Mouse (Mus musculus): ENCODE measurements around the gene Pgf.

Gene Pgf

DNA sequence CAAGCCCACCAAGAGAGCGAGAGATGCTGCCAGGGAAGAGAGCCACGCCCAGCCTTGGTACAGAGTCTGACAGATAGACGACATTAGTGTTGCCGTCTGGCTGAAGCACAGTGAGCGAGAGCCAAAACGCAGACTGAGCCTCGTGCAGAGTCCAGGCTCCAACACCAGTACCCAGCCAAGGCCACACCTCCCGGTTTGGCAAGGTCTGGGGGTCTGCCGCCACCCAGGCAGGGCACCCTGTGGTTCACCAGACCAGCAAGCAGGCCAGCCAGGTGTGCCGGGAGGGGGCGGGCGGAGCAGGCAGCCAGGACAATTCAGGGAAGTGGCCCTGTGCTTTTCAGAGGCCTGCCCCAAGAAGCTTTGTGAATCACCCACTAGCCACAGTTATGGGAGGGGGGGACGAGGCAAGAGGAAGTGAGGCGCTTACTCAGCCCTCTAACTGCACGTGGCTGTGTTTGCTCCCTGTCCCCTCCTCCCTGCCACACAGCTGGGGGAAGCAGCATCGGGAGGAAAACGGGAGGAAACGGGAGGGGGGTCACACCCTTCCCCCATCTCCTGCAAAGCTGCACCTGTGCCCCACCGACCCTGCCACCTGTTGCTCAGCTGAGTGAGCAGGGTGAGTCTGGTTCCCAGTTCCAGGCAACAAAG lies 15.0 kb upstream of the Pgf start:
- no peak for DNase-seq (ENCODE audit: extremely low spot score, low spot score)

DNA sequence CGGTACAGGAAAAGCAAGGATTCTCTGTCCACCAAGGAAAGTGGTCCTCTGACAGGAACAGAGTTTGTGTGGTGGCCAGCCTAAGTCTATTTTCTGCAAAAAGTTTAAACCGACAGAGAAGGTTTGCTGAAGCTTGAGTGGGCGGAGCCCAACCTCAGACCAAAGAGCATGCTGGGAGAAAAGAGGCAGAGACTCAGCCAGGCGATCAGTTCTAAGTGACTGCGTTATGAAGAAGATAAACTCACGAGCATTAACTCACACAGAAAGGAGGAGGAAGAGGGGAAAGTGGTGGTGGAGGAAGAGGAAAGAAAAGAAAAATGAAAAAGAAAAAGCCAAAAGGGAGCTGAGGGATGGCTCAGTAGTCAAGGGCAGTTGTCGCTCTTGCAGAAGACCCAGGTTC lies 12.7 kb upstream of the Pgf start:
- DNase-seq (ENCODE audit: extremely low spot score, low spot score) = no peak

DNA sequence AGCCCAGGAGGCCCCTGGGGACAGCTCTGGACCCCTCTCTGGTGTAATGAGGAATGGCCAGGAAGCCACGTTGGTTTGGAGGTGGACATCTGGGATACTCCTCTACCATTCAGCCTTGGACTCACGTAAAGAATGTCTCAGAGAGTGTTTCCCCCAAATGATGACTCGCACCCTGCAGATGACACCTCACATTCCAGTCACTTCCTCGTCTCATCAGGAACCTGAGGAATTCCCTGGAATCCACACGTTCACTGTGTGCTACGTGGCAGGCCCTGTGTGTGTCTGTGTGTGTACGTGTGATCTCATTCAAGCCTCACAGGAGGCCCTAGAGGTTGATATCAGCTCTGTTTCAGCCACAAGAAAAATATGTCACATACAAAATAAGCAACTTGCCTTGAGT lies 8.8 kb upstream of the Pgf start:
- no peak for DNase-seq (ENCODE audit: extremely low spot score, low spot score)

DNA sequence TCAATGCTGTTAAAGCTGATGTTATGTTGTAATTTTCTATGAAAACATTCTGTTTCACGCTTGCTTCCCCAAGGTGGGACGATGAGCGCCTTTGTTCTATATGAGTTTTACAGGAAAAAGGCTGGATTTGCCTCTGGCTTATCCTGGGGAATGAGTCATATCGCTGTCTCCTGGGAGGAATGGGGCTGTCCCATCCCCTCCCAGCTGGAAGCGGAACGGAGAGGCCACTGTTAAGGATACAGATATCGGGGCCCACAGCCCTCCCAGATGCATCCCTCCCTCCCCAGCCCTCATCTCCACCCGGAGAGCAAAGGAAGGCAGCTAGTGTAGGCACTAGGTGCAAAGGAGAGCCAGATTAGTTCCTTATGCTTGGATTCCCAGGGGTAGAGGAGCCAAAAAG lies 8.2 kb upstream of the Pgf start:
- no peak for DNase-seq (ENCODE audit: extremely low spot score, low spot score)

DNA sequence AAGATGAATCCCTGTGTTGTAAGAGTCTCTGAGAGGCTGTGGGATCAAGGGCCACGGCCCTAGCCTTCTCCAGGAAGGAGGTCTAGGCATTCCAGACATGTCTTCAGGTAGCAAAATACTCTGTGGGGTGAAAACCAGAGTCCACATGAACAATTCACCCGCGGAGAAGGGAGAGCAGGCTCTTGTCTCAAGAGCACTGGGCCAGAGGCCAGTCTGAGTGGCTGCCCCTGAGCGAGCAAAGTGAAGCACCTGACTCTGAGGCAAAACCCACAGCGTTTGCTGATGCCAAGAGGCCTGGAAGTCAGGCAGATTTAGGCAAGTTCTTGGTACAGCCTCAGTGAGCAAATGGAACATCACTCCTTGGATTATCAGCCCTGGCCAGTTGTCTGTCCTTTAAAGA lies 6.5 kb upstream of the Pgf start:
- no peak for DNase-seq (ENCODE audit: extremely low spot score, low spot score)

DNA sequence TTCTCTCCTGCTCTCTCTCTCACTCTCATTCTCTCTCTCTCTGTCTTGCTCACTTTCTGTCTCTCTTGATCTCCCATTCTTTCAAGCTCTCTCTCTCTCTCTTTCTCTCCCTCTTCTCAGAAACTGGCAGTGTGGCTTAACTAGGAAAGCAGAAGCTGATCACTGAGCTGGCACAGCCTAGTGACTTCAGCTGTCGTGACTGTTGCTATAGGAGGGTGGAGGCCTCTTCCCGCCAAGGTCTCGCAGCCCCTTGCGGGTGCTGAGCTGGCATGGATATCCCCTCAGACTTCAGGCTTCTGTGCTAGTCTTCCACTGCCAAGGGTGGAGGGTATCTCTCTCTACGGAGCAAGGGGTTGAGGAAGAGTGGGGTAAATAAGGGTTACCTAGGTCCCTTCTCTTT lies 5.3 kb upstream of the Pgf start:
- DNase-seq (ENCODE audit: extremely low spot score, low spot score) = no peak

DNA sequence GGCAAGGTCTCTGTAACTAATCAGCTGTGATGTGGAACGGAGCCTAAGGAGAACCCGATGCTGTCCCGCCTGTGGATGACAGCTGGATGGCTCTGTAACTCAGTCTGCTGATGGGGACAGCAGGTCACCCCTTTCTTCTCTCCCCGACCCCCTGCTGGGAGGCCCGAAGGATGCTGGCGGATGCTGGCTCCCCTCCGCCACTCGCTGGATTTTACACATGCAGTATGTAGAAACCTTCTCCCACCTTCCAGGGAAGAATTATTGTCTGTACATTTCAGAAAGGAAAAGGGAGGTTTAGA lies 4.7 kb upstream of the Pgf start:
- peak; percentile 51 for DNase-seq (ENCODE audit: extremely low spot score, low spot score)

DNA sequence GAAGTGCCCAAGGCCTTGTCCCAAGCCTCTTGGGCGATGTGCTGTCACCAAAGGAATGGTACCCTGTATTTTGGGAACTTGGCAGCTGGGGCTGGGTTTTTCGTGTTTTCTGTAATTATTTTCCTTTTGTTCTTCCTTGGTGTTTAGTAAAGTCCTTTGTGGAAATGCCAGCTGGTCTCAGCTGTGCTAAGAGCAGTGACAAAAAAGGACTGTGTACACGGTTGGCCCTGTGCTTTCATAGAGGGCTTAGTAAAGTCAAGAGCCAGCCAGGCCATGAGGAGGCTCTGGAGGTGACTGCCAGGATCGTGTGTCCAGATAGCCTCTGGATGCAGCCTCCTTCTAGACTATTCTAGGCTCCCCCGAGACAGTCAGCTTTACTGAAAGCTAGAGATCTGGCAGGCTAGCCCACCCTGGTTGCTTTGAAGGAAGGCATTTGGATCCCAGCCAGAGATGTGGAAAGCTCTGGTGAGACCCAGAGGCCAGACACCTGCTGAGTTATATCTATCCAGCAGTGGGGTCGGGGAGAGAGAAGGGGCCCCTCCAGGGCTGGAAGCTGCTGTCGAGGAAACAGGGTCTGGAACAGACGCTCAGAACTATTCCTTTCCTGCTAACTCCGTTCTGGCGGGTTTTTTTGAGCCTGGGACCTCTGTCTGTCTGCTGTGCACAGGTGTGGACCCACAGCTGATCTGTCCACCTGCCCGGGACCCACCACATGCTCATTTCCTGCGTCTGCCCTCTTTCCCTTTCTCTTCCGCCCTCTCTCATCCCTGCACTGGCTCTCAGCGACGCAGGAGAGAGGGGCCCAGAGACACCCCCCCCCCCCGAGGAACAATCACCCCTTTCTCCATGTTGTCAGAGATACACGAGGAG lies 4.1 kb upstream of the Pgf start:
- DNase-seq (ENCODE audit: extremely low spot score, low spot score) = peak; percentile 24

DNA sequence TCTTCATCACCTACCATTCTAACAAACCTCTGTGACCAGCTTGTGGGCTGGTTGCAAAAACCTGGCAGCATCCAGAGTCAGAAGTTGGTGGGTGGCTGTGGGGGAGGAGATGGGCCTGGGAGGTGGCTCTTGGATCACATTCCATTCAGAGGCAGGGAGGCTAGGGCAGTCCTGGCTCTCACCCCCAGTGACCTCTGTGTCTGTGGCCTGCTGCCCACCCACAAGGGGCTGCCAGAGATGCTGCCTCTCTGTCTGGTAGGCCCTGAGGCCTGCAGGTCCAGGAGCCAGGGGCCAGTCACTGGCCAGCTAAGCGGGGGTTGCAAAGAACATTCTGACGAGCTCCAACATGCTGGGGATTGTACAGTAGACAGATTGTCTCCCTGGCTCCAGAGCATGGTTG lies 704 bp upstream of the Pgf start:
- no peak for DNase-seq (ENCODE audit: extremely low spot score, low spot score)

DNA sequence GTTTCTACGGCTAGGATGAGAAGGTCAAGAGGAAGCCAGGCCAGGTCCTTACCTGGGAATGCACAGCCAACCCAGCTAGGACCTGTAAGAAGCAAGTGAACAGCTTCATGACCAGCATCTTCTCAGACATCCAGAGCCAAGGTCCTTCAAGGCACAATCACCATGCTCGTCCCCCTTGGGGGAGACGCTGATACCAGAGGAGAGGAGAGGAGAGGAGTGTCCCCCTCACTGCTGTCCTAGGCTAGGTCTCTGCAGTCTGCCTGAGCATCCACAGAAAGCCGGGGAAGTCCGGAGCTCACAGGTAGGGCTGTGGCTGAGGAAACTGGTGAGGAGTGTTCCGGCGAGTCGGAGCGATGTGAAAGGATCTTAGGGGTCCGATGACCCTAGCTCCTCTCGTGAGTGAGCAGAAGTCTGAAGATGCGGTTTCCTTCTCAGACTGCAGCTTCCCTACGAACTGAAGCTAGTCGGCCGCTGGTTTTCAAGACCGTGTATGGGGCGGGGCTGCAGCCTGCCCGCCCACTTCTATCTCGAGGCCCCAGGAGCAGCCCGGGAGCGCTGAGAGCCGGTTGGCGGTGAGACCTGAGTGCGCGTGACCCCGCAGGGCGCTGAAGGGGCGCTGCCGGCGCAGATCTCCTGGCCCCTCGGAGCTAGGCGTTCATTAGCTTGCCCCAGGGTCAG lies 605 bp downstream of the Pgf start:
- peak; percentile 58 for DNase-seq (ENCODE audit: extremely low spot score, low spot score)

DNA sequence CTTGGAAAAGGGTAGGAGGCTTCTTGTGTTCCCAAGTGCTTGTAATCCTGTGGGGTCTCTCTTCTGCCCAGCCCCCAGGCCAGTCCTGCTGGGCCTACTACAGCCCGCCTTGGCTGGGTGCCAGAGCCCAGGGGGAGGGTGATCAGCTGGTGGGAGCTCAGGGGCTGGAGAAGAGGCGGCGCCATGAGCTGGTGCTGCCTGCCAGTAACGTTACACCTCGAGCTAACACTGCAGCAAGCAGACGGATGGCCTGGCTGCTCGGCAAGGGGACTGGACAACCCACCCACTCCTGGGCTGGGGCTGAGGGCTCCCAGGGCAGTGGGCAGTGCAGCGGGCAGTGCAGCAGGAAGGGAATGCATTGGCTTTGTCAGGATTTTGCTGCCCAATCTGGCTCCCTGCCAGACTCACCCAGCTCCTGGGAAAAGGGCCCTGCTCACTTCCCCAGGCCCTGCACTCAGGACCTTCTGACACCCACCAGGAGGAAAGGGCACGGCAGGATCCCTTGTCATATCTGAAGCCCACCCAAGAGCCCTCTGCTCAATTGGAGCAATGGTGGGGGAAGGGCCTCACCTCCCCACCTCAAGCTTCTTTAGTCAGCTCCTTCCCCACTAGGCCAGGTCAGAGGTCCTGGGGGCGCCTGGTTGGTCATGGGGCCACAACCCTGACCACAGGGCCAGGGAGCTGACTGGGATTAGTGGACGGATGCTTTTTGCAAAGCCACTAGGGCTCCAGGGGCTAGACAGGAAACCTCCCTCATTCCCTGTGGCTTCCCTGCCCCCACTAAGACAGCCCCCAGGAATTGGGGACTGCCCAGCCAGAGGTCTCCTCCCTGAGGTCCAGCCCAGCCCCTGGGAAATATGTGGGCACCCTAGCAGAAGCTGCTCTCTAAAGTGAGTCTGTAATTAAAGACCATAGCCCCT lies 1.4 kb downstream of the Pgf start:
- DNase-seq (ENCODE audit: extremely low spot score, low spot score) = peak; percentile 69

DNA sequence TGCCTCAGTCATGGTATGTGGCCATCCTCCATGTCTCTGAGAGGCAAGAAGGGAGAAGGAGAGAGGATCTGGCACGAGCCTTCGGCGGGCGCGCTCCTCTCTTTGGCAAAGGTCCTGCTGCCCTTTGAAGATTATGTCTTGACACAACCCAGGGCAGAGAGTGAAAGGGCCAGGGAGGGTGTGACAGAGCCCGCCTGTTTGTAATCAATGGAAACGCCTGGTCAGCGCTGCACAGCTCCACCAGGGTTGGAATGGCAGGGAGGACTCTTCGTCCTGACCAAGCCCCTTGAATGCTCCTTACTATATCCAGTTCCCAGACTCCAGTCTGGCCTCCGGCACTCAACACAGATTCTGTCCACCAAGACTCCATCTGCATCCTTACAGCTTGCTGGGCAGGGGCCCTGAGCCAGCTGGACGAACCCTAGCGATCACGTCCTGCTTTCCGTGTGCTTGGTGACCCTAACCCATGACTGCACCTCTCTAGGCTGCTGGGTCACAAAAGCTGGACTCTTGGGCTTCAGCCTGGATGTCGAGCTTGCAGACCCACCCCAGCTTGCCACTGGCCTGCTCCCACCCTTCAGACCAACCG lies 2.4 kb downstream of the Pgf start:
- no peak for DNase-seq (ENCODE audit: extremely low spot score, low spot score)

DNA sequence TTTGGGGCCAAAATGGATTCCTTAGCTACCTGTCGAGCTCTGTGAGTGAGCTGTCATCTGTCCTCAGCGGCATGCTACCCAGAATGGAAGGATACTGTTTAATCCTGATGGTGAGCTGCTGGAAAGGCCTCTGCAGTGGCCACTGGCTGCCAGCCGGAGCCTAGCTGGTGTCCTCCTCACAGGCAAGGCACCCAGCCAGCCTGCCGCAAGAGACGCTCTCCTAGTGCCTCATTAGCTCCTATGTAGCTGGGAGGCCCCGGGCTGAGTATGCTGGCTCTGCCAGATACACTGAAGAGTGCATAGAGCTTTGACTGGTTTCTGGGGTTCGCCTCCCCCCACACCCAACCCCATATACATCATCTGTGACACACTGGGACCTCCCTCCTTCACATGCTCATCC lies 3.6 kb downstream of the Pgf start:
- no peak for DNase-seq (ENCODE audit: extremely low spot score, low spot score)

DNA sequence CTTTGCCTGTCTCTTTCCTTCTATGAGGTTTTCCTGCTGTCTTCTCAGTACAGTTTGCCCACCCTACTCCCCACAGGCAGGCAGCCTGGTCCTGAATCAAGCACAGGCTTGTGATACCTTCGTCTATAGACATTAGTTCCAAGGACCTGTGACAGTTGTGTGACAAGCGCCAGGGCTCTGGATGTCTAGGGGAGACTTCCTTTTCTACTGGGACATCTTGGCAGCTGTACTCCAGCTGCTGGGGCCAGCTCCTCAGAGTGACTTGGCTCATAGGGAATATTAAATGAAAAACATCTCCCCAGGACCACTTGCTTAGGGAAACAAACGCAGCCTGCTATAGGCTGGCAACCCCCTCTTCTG lies 6.7 kb downstream of the Pgf start:
- DNase-seq (ENCODE audit: extremely low spot score, low spot score) = no peak

DNA sequence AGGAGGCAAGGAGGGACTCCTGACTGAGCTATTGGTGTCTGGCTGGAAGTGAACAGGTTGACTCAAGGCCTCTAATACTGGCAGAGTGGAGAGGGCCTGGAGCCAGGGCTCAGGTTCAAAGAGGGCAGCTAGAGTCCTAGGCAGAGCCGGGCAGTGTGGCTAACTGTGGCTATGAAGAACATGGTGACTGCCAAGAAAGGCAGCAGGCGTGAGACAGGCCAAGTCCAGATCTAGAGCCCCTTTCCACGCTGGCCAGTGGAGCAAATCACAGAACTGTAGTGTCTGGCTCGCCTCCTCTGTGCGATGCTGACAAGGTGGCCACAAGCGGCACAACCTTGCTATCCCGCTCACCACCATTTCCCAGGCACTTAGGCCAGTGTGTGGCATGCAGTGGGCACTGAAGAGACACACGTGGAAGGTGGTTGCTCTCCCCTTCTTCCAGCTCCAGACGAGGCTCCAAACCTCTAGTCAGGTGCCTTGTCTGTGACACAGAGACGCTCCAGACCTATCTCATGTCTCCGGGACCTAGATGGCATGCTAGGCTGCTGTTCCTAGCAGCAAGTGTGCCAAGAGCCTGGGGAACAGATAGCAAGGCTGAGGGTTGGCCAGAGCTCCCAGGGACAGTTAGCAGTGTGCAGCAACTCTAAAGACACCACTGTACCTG lies 7.2 kb downstream of the Pgf start:
- no peak for DNase-seq (ENCODE audit: extremely low spot score, low spot score)

DNA sequence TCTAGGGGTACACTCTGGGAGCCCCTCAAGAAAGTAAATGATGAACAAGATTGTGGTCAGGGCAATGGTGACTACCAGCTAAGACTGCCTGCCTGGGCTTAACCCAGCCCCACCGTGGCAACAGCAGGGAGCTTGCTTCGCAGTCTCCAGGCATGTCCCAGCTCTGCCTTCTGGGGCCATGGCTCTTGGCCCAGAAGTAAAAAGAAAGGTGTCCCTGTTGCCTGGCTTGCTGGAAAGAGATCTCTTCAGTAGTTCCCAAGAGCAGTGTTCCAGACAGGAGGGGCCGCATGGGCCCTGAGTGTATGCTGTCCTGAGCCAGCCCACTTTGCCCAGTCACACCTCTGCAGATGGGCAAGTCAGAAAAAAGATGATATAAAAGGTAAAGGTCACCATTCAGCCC lies 7.7 kb downstream of the Pgf start:
- no peak for DNase-seq (ENCODE audit: extremely low spot score, low spot score)

DNA sequence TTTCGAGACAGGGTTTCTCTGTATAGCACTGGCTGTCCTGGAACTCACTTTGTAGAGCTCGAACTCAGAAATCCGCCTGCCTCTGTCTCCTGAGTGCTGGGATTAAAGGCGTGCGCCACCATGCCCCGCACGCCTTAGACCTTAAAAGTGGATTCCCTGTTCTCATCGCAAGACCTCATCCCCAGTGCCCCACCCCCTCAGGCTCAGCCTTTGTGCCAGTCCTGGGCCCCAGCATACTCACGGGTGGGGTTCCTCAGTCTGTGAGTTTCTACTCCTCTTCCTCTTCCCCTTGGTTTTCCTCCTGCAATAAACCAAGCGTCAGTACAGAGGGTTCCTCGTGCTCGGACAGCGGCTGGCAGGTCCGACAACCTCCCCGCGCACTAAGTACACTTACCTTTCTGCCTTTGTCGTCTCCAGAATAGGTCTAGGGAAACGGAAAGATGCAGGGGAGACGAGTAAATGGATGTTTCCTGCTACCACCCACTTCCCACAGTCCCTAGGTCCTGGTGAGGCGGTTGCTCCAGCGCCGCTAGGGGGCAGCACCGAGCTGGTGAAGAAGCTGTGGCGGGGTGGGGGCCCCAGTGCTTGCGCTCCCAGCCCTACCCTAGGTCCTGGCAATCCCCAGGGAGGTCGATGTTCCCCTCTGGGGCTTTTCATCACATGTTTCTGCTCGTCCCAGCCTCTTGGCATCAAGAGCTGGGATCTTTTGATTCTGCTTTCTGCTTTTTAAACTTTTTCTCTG lies 8.3 kb downstream of the Pgf start:
- peak; percentile 90 for DNase-seq (ENCODE audit: extremely low spot score, low spot score)

DNA sequence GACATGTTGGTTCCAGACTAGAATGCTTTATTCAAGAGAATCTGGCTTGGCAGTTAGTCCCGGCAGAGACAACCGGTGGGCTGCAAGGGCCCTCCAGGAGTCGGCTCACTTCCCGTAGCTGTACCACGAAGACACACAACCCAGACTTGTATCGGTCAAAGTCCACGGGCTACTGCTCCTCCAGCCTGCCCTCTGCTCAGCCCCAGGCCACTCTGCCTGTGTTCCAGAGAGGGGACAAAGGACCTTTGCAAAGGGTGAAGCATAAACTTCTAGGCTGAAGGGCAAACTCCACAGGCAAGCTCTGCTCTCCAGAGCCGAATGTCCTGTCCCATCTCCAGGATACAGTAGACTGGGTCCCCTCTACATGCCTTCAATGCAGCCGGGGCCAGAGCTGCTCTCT lies 11.0 kb downstream of the Pgf start:
- no peak for DNase-seq (ENCODE audit: extremely low spot score, low spot score)

DNA sequence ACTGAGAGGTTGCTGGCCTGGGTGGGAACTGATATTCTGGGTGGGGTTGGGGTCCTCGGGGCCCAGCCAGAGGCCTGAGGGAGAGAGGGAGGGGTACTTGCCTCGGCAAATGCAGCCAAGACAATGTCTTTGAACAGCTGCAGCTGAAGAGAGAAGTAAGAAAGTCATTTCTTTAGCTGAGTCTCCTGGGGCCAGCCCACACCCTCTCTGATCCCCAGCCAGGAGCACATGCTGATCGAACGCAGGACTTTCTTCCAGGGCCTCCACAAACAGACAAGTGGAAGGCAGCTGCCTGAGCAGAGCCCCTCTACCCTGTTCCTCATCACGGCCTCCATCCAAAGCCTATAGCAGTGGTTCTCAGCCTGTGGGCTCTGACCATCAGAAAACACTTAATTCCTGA lies 12.6 kb downstream of the Pgf start:
- no peak for DNase-seq (ENCODE audit: extremely low spot score, low spot score)

DNA sequence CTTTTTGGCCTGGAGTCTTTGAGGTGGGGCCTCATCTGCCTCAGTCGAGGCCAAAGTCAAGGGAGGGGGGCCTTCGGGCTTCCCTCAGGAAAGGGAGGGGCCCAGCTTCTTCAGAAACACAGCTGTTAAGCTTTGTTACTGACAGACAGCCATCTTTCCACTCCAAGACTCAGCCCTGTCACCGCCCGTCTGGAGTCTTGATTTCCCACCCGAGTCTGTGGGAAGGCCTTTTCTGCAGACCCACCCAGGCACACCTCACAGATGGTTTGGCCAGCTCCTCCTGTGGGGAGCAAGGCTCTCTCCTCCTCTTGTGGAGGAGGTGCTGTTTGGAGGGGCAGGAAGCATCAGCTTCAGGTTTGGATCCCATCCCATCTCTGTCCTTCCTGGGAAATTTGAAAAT lies 18.0 kb downstream of the Pgf start:
- no peak for DNase-seq (ENCODE audit: extremely low spot score, low spot score)
